Mouse (Mus musculus) frontal cortex, postnatal 25 days (tissue): Measurements from ENCODE around the gene Pkd1l1.

ENCODE experiments used
- DNase-seq, 2 experiments: peaks; one replicate each; pipeline ENCODE4 v3.0.0; 2022; ENCODE audit warnings: low spot score in 2 of 2

Gene Pkd1l1

GRCm38 (mm10) chr11:8973166-8973565 lies at the start of gene Pkd1l1:
Gene Pkd1l1 (minus strand): TSS chr11:8973266.
- no peak for DNase-seq

DNA sequence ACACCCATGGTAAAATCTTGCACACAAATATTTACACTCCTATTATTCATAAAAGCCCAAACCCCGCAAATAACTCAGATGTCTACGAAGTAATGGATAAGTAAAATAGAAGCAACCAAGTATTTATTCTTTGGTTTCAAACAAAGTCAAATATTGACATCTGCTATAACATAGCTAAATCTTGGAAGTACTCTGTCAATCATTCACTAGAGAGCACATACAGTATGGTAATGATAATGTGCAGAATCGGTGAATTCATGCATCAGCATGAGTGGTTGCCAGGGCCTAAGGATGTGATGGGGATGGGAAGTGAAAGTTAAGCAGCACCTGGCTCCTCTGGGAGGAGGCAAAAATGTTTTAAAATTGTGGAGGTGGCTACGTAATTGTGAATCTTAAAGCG lies 47.1 kb upstream of the Pkd1l1 start:
- no peak for DNase-seq

DNA sequence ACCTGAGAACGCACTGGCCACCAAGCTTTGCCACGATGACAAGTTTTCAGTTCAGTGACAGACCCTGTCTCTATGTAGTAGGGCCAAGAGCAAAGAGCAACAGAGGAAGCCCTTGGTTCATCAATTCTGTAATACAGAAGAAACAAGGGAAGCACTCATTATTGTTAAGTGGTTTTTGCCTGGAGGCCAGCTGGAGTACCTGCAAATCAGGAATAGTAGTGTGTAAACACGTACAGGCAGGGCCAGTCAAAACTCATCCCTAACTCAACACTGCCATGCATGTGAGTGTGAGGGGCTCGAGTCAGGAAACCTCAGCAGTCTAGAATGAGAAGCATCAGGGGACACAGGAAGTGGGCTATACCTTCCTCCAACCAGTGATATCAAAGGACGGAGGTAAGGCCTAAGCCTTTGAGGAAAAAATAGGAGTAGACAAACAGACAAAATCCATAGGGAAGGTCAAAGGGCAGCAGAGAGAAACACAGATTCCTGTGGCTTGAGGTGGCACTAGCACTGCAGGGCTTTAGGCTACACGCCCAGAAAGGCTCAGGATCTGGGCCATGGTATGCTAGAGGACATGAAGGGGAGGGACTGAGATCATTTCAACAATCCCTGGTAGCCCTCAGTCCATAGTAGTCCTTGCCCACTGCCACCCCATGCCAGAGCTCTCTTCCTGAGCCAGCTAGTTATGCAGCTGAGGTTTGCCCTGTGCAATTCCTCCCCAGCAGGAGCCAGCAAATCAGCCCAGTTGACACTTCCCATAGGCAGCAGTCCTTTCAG lies 45.6 kb upstream of the Pkd1l1 start:
- no peak for DNase-seq

GRCm38 (mm10) chr11:9014740-9015139 lies 41.7 kb upstream of the Pkd1l1 start:
- no peak for DNase-seq

- DNase-seq = no peak
These were observed 38.3 kb upstream of the Pkd1l1 start for GRCm38 (mm10) chr11:9011348-9011747.

DNA sequence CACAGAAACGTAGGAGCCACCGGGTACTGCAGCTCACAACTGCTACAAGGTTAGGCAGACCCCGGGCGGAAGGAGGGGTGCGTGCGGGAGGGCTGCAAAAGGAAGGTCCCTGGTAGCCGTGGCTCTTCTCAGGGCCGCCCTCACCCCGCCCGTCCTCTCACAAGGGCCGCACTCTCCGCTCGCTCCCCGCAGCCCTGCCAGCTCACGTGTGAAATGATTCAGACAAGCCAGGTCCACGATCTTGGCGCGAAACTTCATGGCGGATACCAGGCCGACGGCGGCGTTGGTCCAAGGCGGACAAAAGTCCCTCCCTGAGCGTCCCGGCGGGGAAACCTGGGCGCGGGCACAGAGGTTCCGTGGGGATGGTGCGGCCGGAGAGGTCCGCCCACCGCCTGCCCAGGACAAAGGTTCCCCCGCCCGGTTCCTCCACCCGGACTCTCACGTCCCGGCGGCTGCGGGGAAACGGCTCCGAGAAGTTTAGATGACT lies 37.8 kb upstream of the Pkd1l1 start, which contains the start of gene Hus1:
Gene Hus1, minus strand, starts transcription at position 339 of the 487 bp plus-strand sequence.
- peak; percentile 45 to 64 for DNase-seq

GRCm38 (mm10) chr11:9010416-9010815 lies 37.4 kb upstream of the Pkd1l1 start:
- no peak for DNase-seq

DNA sequence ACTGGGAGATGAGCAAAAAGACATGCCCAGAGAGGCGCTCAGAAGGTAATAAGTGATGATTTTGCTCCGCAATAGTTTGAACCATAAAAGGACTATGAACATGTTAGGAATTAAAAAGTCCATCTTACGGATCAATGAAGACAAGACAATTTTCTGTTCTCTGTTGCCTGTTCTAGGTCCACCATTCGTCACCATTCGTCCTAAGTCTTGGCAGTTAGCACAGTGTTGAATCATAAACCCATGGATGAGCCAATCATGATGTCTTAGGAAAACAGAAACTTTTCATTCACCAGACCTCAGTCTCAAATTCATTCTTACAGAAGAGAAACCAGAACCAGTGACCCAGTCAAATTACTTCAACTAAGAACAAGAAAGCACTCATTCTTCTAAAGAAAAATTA lies 35.7 kb upstream of the Pkd1l1 start:
- DNase-seq = no peak

- no peak for DNase-seq
These were observed 15.0 kb upstream of the Pkd1l1 start for GRCm38 (mm10) chr11:8988084-8988483.

DNA sequence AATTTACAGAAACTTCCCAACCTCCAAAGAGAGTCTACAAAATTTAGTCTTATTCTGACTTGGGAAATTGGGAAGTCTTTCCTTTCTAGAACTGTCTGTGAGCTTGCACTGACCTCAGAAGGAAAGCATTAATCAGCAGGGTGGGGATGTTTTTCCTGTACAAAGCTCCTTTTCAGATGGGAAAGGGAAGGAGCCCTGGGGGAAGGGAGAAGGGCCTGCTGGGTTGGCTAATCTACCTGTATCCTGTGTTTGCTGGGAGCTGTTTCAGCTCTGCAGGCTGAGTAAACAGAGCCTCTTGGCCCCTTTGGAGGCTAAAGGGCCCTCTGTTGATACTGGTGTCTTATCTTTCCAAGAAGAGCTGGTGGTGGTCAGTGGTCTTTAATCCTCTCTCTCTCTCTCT lies 13.0 kb upstream of the Pkd1l1 start:
- DNase-seq = no peak

DNA sequence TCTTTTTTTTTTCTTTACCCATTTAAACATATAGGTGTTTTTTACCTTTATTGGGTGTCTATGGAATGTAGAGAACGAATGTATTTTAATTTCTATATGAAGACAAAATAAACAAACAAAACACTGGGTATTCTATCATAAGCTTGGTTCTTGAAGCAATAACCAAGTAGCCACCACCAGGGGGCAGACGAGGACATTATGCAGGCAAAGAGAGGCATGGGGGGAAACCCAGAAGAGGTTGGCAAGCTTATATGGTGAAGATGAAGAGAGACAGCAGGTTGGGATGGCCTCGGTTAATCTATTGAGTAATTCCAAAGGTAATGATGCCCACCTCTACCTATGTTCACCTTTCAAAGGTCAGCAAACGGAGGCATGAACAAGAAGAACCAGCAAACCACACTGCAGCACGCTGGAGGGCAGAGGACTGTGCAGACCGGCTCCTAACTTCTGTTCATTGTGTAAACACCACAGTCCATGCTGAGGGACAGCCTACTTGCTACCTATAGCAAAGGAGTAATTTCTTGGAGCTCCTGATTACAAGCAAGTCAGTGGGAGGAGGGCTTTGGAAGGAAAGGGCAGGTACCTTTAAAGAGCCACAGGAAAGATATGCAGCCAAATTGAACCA lies 10.3 kb upstream of the Pkd1l1 start:
- peak; percentile 43 to 61 for DNase-seq

GRCm38 (mm10) chr11:8978154-8978553 lies 5.1 kb upstream of the Pkd1l1 start:
- no peak for DNase-seq

- no peak for DNase-seq
These were observed 973 bp downstream of the Pkd1l1 start for GRCm38 (mm10) chr11:8972093-8972492.

DNA sequence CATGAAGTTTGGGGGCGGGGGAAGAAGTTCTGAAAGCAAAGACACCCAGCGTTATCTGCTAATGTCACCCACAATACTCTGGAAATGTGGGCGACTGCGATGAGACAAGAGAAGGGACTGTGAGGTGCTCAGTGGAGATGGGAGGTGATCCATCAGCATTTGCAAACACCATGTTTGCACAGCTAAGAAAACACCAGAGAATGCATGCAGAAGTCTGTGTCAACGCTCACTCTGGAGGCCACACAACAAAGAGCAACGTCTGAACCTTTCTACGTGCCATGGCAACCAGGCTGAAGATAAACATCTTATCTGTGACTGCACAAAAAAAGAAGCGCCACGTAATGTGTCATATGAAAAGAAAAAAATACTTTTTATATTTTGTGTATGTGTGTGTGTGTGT lies 2.6 kb downstream of the Pkd1l1 start:
- DNase-seq = no peak

- no peak for DNase-seq
These were observed 5.0 kb downstream of the Pkd1l1 start for GRCm38 (mm10) chr11:8968094-8968493.

GRCm38 (mm10) chr11:8958572-8958971 lies 14.5 kb downstream of the Pkd1l1 start:
- DNase-seq = peak; percentile 6 to 14

DNA sequence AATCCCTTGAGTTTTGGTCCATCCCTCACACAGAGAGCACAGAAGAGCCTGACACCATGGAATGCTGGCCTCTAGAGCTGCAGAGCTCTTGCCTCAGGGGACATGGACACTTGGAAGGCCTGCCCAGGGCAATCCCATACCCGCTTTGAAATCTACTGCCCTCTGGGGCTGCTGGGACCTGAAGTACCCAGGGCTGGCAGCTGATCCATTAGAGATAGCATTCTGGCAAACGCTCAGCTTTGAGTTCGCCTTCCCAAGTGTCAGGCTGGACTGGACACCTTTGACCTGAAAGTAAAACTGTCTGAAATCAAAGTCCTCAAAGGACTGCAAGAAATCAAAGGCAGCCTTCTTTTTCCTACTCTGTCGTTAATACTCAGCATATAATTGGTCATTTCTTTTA lies 15.0 kb downstream of the Pkd1l1 start:
- DNase-seq = no peak

- DNase-seq = no peak
These were observed 16.0 kb downstream of the Pkd1l1 start for GRCm38 (mm10) chr11:8957023-8957422.

GRCm38 (mm10) chr11:8955678-8956077 lies 17.4 kb downstream of the Pkd1l1 start:
- DNase-seq = no peak

- no peak for DNase-seq
These were observed 23.2 kb downstream of the Pkd1l1 start for GRCm38 (mm10) chr11:8949765-8950430.

- DNase-seq = no peak
These were observed 24.2 kb downstream of the Pkd1l1 start for GRCm38 (mm10) chr11:8948871-8949270.

DNA sequence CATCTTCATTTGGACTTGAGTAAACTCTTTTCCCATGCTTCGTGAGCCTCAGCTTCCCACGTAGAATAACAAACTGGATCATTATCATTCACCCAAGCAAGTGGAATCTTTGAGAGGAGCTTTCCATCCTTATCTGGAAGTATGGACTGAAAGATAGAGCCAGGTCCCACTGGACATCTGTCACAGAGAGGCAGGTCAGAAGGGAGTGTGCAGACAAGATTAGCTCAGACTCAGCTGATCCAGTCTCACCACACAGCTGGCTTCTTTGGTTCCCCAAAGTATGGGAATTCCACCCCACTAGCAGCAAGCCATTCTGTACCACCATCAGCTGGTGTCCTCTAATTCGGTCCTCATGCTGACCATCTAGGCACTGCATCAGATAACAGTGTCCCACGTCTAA lies 29.0 kb downstream of the Pkd1l1 start:
- no peak for DNase-seq

GRCm38 (mm10) chr11:8942446-8942845 lies 30.6 kb downstream of the Pkd1l1 start:
- DNase-seq = no peak
